Mouse (Mus musculus): Measurements from ENCODE around the gene Arhgap9.

DNA sequence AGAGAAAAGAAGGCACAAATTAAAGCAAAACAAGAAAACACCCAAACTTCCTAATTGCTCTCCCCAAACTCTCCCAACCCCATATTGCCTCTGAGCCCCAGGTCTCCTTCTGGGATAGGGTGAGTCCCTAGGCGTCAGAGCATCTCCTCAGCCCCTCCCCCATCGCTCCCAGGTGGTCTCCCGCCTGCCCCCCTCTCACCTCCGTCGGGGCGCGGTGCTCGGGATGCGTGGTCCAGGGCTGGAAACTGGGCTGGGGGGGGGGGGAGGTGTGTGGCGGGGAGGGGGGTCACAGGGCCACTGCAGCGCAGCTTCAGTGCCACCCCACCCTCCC, 19.6 kb downstream of the Arhgap9 start:
- no peak for TF ChIP-seq CTCF (IDR thresholded peaks at IDR 0.05; ENCODE audit: borderline replicate concordance, insufficient read depth, low read depth, low read length)
- no peak for TF ChIP-seq POLR2A (IDR thresholded peaks at IDR 0.05; ENCODE audit: borderline replicate concordance, insufficient read depth, low read length)

Measured in cerebellum, adult 2 months (tissue).